Mouse (Mus musculus): ENCODE data around the gene Olfr543.

GRCm38 (mm10) chr7:102517051-102517335 lies 35.5 kb upstream of the Olfr543 start:
- TF ChIP-seq CTCF (IDR thresholded peaks at IDR 0.05; ENCODE audit: control insufficient read depth, insufficient read depth, insufficient replicate concordance, low read depth, low read length) (no peak), POLR2A (IDR thresholded peaks at IDR 0.05; ENCODE audit: control insufficient read depth, low read depth, low read length) (no peak)

All from testis, adult 2 months (tissue).